Mouse (Mus musculus) lung, adult 2 months (tissue): ENCODE results near the gene Rnf130. TPM values are rescaled to one million over a fixed set of nuclear protein-coding genes. Genes with fewer than 3 reads are reported as not detected.

Experiments
- DNase-seq: peaks from one replicate; pipeline ENCODE4 v3.0.0; 2022
- H3K4me1 ChIP-seq: fragments of 200-500 bp; 2 replicates; pipeline ENCODE4 v1.6.1; 2011; ENCODE audit warnings: low read length; ENCODE audit not compliant: control insufficient read depth, insufficient read depth
- H3K4me3 ChIP-seq: fragments of 200-500 bp; replicated peaks from 2 replicates; pipeline ENCODE3; 2011; ENCODE audit warnings: low read depth, mild to moderate bottlenecking, control low read depth, low read length; ENCODE audit errors: extremely low read depth
- CTCF ChIP-seq: fragments of 200-500 bp; IDR thresholded peaks from 2 replicates; pipeline ENCODE4 v1.5.1; 2011; ENCODE audit warnings: mild to moderate bottlenecking, low read length, control low read depth; ENCODE audit not compliant: insufficient read depth
- POLR2A ChIP-seq: fragments of 200-500 bp; IDR thresholded peaks from 2 replicates; pipeline ENCODE4 v1.6.1; 2011; ENCODE audit warnings: low read depth, mild to moderate bottlenecking, control low read depth, low read length, borderline replicate concordance; ENCODE audit errors: extremely low read depth
- WGBS: fragments of 180-500 bp; shearing (Covaris S2); methylation state at CpG from one replicate; pipeline ENCODE4 v1.1.7; 2018; 5-methylcytosine and 5-hydroxymethylcytosine counted together
- polyA plus RNA-seq: library from polyadenylated mRNA; depleted of rRNA; stranded (reverse); fragments of >200 nt; gene quantifications from 2 replicates; pipeline ENCODE4 v1.2.3, GENCODE M21; 2012; rRNA removed

Rnf130 gene
- 38.9 and 47.4 TPM in 2 replicates for polyA plus RNA-seq

DNA sequence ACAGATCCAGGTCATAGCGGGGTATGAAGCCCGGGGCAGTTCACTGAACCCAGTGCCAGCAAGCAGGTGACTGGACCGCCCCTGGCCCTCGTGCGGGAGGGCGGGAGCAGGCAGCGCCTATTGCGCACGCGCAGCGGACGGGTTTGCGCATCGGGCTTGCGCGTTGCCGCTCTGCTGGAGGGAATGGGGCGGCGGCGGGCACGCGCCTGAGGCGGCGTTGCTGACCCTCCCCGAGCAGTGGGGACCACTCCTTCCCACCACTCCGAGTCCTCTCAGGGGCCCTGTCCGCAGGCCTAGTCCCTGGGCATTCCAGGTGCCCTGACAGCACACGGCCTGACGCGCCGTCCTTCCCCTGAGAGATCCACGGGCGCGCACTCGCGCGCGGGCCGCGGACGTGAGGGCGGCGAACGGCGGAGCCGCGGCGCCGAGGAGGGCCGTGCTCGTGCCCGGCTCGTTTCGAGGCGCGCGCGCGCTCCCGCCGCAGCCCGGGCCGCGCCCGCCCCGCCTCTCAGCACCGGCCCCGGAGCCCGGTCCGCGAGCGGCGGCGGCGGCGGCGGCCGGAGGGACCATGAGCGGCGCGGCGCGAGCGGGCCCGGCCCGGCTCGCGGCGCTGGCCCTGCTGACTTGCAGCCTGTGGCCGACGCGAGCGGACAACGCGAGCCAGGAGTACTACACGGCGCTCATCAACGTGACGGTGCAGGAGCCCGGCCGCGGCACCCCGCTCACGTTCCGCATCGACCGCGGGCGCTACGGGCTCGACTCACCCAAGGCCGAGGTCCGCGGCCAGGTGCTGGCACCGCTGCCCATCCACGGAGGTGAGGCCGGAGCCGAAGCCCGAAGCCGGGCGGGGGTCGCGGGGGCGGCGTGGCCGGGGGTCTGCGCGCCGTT is at the start of gene Rnf130:
TSS of gene Rnf130 (plus strand) at position 514 of the 888 bp plus-strand sequence.
- DNase-seq = peak; percentile 95
- WGBS = under 1% methylated on average over 108 of the region's 129 CpGs
- Histone ChIP-seq H3K4me3 (peak within 1 kb of the TSS; percentile 99), H3K4me1 (peaks cover 12% of the 10 kb centered on the region)
- peak; percentile 37; the same call in 1 of the 2 replicates for TF ChIP-seq POLR2A
- no peak for TF ChIP-seq CTCF

DNA sequence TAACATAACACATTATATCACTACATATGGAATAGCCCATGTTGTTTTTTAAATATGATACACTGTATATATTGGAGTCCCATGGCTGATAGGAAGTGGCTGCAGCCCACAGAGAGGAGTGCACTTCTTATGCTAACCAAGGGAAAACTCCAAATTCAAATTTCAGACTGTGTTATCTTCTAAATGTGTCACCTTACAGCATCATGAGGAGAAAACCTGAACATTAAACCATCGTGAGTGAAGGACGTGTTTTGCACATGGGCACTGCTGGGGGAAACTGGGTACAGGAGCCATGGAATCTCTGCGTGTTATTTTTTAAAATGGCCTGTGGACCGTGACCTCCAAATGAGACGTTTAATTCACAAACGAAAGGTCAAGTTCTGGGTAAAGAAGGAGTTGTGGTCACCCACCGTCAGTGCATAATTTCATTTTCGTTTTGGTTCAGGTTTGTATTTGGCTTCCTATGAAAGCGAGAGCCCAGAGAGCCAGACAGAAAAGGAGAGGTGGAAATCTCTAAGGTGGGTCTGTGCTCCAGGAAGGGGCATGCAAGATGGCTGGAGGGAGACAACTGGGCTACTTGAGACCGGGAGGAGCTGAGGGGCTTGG is 47.1 kb upstream of the Rnf130 start:
- no peak for DNase-seq
- Histone ChIP-seq H3K4me1 (no peaks in the 10 kb centered on the region), H3K4me3 (no peak overlapping the region)
- WGBS = 72% methylated on average over 10 of the region's 10 CpGs
- TF ChIP-seq POLR2A (no peak), CTCF (no peak)

DNA sequence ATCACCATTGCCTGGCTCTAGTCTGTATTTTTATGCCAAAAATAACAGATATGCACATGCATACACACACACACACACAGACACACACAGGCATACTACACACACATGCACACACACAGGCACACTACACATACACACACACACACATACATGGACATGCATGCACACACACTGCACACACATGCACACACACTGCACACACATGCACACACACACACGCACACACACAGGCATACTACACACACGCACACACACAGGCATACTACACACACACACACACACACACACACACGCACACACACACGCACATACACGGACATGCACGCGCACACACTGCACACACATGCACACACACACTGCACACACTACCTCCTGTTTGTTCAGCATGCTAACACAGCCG is 46.2 kb upstream of the Rnf130 start:
- H3K4me3 ChIP-seq = no peak overlapping the region
- no peak for TF ChIP-seq POLR2A
- TF ChIP-seq CTCF = no peak
- WGBS = 89% methylated on average over 8 of the region's 8 CpGs
- no peak for DNase-seq
- H3K4me1 ChIP-seq = no peaks in the 10 kb centered on the region

DNA sequence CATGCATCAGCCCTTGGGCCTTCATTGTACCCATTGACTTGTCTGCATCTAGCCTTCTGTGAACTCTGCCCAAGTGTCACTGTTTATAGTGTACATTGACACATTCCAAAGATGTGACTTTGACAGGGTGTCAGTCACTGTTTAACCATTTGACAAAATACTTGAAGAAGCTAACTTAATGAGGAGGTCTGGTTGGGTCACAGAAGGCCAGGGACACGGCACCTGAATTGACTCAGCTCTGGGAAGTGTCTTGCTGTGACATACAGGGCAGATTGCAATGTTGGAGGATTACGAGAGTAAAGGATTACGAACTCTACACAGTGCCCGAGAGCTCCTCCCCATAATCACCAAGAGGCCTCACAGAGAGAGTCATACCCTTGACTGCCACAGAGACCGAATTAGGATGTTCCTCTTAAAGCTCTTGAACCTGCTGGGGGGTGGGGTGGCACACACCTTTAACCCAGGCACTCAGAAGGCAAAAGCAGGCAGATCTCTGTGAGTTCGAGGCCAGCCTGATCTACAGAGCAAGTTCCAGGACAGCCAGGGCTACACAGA is 44.4 kb upstream of the Rnf130 start:
- Histone ChIP-seq H3K4me1 (no peaks in the 10 kb centered on the region), H3K4me3 (no peak overlapping the region)
- TF ChIP-seq POLR2A = no peak
- TF ChIP-seq CTCF = no peak
- 80% methylated on average over 6 of the region's 6 CpGs for WGBS
- DNase-seq = no peak

DNA sequence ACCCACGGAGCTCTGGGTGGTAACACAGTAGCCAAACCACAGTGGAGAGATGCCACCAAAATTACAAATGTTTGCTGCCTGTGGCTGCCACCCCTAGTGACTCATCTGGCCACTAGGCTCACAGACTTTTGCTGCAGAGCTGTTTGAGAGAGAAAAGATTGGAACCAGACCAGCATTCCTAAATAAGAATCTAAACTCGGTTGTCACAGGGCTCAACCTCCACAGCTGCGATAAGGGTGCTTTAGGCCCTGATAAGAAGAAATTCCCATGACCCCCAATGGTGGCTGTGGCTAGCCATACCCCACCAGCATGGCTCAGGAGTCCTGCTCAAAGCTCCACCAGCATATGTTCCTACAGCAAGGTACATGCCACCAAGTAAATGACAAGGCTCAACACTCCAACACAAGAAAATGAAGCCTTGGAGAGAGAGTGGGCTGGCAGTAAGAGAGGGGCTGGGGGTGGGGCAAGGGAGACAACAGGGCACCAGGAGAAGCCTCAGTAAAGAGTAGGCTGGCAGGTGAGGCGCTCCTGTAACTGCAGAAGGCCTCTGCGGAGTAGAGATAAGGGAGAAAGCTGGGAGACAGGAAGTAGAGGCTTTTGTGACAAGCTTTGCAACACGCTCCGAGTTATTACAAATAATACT is 43.7 kb upstream of the Rnf130 start:
- Histone ChIP-seq H3K4me1 (no peaks in the 10 kb centered on the region), H3K4me3 (no peak overlapping the region)
- no peak for DNase-seq
- WGBS = 43% methylated on average over 7 of the region's 7 CpGs
- no peak for TF ChIP-seq POLR2A
- no peak for TF ChIP-seq CTCF

DNA sequence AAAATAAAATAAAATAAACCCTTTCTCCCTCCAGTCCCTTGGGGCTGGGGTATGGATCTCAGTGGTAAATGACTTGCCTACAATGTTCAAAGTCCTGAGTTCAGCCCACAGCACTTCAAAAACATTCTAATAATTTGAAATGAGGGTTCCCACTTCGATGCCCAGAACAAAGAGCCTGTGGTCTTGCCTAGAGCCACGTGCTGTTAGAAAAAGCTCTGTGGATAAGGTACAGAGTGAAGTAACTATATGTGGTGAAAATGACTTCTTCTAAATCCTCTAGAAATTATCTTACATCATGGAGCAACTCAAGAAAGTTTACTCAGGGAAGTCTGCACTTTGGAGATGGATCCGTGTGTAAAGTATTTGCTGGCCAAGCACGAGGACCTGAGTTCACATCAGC is 43.1 kb upstream of the Rnf130 start:
- TF ChIP-seq POLR2A = no peak
- TF ChIP-seq CTCF = no peak
- Histone ChIP-seq H3K4me1 (no peaks in the 10 kb centered on the region), H3K4me3 (no peak overlapping the region)
- no peak for DNase-seq
- WGBS = 78% methylated on average over 4 of the region's 4 CpGs

DNA sequence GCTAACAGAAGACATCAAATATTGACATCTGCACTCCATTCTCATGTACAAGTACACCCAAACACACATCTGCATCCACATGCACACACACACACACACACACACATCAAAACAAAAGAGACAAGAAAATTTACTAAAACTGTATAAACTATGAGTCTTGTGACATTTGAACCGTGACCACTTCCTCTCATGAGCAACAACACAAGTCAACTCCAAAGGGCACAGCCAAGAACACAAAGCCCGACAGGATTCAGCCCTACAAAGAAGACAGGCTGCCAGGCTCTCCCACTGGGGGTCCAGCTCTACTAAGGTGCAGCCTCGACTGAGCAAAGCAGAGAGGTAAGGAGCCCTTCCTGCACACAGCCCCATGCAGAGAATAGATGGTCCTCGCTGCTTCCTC is 42.3 kb upstream of the Rnf130 start:
- Histone ChIP-seq H3K4me3 (no peak overlapping the region), H3K4me1 (no peaks in the 10 kb centered on the region)
- TF ChIP-seq POLR2A (no peak), CTCF (no peak)
- WGBS = 45% methylated on average over 4 of the region's 4 CpGs
- no peak for DNase-seq

DNA sequence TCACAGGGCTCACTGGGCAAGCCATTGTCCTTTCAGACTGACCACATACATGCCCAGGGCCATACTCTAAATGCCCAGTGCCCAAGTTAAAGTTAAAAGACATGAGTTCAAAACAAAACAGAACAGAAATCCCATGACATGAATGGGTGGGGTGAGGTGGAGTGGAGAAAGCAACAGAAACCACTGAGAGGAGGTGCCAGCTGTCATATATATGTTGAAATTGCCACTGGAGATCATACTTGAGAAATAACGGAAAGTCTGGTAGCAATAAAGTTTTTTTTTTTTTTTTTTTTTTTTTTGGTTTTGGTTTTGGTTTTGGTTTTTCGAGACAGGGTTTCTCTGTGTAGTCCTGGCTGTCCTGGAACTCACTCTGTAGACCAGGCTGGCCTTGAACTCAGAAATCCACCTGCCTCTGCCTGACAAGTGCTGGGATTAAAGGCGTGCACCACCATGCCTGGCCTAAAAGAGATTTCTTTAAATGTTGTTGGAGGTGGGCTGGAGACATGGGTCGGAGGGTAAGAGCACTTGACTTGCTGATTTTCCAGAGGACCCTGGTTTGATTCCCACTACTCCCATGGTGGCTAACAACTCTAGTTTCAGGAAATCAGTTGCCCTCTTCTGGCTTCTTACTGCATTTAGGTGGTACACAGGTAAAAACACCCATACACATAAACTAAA is 41.1 kb upstream of the Rnf130 start:
- TF ChIP-seq POLR2A (no peak), CTCF (no peak)
- WGBS = 65% methylated on average over 4 of the region's 4 CpGs
- no peaks in the 10 kb centered on the region for H3K4me1 ChIP-seq
- DNase-seq = no peak
- no peak overlapping the region for H3K4me3 ChIP-seq

DNA sequence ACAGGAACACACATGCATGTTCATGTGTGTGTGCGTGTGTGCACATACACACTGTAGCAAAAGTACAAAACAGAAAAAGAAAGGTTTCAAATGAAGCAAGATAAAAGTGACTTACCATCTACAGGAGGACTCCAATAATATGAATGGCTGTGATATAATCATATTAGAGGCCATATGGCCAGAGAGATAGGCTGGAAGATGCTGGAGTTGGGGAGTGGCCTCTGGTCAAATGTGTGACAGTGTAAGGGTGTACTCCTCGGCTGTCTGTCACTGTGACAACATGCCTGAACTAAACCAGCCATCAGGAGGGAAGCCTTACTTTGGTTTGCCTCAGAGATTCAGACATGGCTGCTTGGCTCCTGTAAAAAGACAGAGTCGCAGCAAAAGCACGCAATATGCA is 40.1 kb upstream of the Rnf130 start:
- no peak for TF ChIP-seq POLR2A
- TF ChIP-seq CTCF = no peak
- WGBS = 76% methylated on average over 4 of the region's 4 CpGs
- DNase-seq = no peak

More for the DNA sequence above, 40.1 kb upstream of the Rnf130 start:
- no peaks in the 10 kb centered on the region for H3K4me1 ChIP-seq
- no peak overlapping the region for H3K4me3 ChIP-seq
